Mouse (Mus musculus): Measurements from ENCODE around the gene Col9a1. TPM values are rescaled to one million over a fixed set of nuclear protein-coding genes. Genes with fewer than 3 reads are reported as not detected.

The Col9a1 gene
- polyA plus RNA-seq, 1 experiment, result 0.03 TPM

DNA sequence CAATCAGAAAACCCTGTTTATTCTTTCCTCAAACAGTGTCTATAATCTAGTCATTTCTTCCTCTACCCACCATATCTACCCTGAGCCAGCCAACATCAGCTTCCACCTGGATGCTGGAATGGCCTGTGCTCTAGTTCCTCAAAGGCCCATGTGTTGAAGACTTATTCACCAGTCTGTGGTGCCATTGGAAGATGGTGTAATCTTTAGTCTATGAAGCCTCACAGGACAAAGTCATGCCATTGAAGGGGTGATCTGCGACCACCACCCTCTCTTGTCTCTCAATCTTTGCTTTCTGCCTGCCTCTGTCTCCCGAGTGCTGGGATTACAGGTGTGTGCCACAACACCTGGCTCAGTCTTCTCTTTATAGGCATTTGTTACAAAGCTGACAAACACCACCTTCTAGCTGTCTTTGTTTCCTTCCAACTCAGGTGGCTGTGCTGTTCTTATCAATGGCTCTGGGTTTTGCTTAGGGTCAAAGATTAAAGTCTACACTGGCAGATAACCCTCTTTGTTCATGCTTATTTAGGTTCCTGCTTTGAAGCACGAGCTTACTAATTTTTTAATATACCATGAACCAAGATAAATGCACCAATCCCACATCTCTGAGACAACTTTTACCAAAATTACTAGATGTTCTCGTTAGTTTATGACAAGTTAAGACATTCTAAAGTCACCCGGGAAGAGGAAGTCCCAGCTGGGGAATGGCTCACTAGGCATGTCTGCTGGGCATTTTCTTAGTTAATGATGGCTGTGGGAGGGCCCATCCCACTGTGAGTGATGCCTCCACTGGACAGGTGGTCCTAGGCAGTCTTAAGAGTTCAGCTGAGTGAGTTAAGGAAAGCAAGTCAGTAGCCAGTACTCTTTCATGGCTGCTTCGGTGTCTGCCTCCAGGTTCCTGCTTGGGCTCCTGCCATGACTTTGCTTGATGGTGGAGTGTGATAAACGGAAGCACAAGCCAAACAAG, 117.9 kb downstream of the Col9a1 start:
- no peak for DNase-seq (ENCODE audit: low spot score)

GRCm38 (mm10) chr1:24300700-24301099, 123.3 kb downstream of the Col9a1 start:
- no peak for DNase-seq (ENCODE audit: low spot score)

Other genes with a start within 250 kb of the Col9a1 start
- 46.5 and 48.1 TPM in 2 replicates for gene Sdhaf4, start 172.0 kb upstream of the Col9a1 start, polyA plus RNA-seq (2012; rRNA removed)
- gene Fam135a, start 77.3 kb upstream of the Col9a1 start, polyA plus RNA-seq (2012; rRNA removed), result 25.5 and 28.5 TPM in 2 replicates

Measured in urinary bladder, adult 2 months (tissue).